Mouse (Mus musculus) liver, embryonic 14.5 days (tissue): ENCODE results near the gene Ankrd13d. TPM values are rescaled to one million over a fixed set of nuclear protein-coding genes. Genes with fewer than 3 reads are reported as not detected.

Source experiments
- ATAC-seq: fragments of 200-750 bp; cut with Nextera tagmentation; 2 replicates; pipeline ENCODE4 v1.8.0; 2017; ENCODE audit warnings: moderate number of reproducible peaks, mild to moderate bottlenecking, moderate library complexity; ENCODE audit not compliant: insufficient read depth
- DNase-seq, 3 experiments: peaks; one replicate each; pipeline ENCODE4 v3.0.0-alpha.2; 2012 to 2013; ENCODE audit warnings: low read depth in 3 of 3, low spot score in 3 of 3
- H3K27ac ChIP-seq: fragments of 300-500 bp; sonication (generic); 2 replicates; pipeline ENCODE4 v1.5.1; 2014; ENCODE audit warnings: moderate library complexity, mild to moderate bottlenecking, control low read depth, inconsistent platforms
- H3K27me3 ChIP-seq: fragments of 300-500 bp; sonication (generic); 2 replicates; pipeline ENCODE4 v1.6.1; 2014; ENCODE audit warnings: mild to moderate bottlenecking, low read length, moderate library complexity; ENCODE audit not compliant: control insufficient read depth, insufficient read depth
- H3K36me3 ChIP-seq: fragments of 300-500 bp; sonication (generic); replicated peaks from 2 replicates; pipeline ENCODE4 v1.6.1; 2014; ENCODE audit warnings: low read depth; ENCODE audit not compliant: control insufficient read depth, insufficient read depth
- H3K4me1 ChIP-seq, 2 experiments: fragments of 200-500 bp in 1 of 2; fragments of 300-500 bp in 1 of 2; sonication (generic) in 1 of 2; replicated peaks; 2 replicates each; pipeline ENCODE4 v1.6.1; 2012 to 2014; ENCODE audit warnings: antibody characterized with exemption in 1 of 2, inconsistent platforms in 1 of 2, low read length in 1 of 2; ENCODE audit not compliant: control insufficient read depth in 2 of 2, insufficient read depth in 2 of 2
- H3K4me2 ChIP-seq: fragments of 300-500 bp; sonication (generic); 2 replicates; pipeline ENCODE4 v1.6.1; 2014; ENCODE audit warnings: low read depth, mild to moderate bottlenecking, control low read depth, moderate library complexity
- H3K4me3 ChIP-seq, 2 experiments: fragments of 200-500 bp in 1 of 2; fragments of 300-500 bp in 1 of 2; sonication (generic) in 1 of 2; 2 replicates each; pipeline ENCODE4 v1.5.1; 2012 to 2014; ENCODE audit warnings: low read depth in 2 of 2, low read length in 2 of 2, mild to moderate bottlenecking in 2 of 2, control low read depth in 1 of 2, inconsistent platforms in 1 of 2, moderate library complexity in 1 of 2; ENCODE audit not compliant: insufficient read depth in 1 of 2
- H3K9ac ChIP-seq: fragments of 300-500 bp; sonication (generic); replicated peaks from 2 replicates; pipeline ENCODE4 v1.6.1; 2014; ENCODE audit warnings: mild to moderate bottlenecking, control low read depth, moderate library complexity
- H3K9me3 ChIP-seq: fragments of 300-500 bp; sonication (generic); 2 replicates; pipeline ENCODE4 v1.6.1; 2016; ENCODE audit warnings: low read length, mixed read lengths; ENCODE audit not compliant: control insufficient read depth
- CTCF ChIP-seq: IDR thresholded peaks from 2 replicates; pipeline ENCODE4 v1.5.1; 2016; ENCODE audit warnings: antibody characterized with exemption, low read depth, control low read depth
- EP300 ChIP-seq: IDR thresholded peaks from 2 replicates; pipeline ENCODE4 v1.6.1; 2016; ENCODE audit warnings: antibody characterized with exemption, low read depth
- WGBS: fragments of 180-500 bp; shearing (Covaris S2); extraction: QIAGEN DNeasy Blood & Tissue Kit; methylation state at CpG from one replicate; pipeline ENCODE4 v1.1.7; 2014; ENCODE audit not compliant: insufficient replicate concordance; 5-methylcytosine and 5-hydroxymethylcytosine counted together
- polyA plus RNA-seq, 2 experiments: library from polyadenylated mRNA; depleted of rRNA in 1 of 2; stranded (reverse) in 1 of 2; unstranded in 1 of 2; fragments of >200 nt; fragmentation: Nextera tagmentation in 1 of 2; extraction: Ambion mirVana in 1 of 2; gene quantifications; 2 replicates each; pipeline versions ENCODE4 v1.2.1 to v1.2.3; 2012 to 2014

The Ankrd13d gene
- polyA plus RNA-seq, 2 experiments, result 0.66 to 1.3 TPM

- Histone ChIP-seq H3K4me3 (peak overlapping the region; percentile 68 to 95), H3K4me2 (peak overlapping the region; percentile 82), H3K4me1 (peaks cover 5 to 13% of the 10 kb centered on the region in 2 experiments; a peak in 3 of 4 replicates), H3K9me3 (no peaks in the 10 kb centered on the region), H3K36me3 (no peaks in the 10 kb centered on the region), H3K27me3 (no peaks in the 10 kb centered on the region; the same call in 1 of the 2 replicates), H3K9ac (peak overlapping the region; percentile 63), H3K27ac (peak overlapping the region; percentile 72)
- 10% methylated on average over 2 of the region's 2 CpGs for WGBS
- no peak for TF ChIP-seq CTCF
- TF ChIP-seq EP300, result no peak
- peak in 1 of 3 experiments; percentile 17 for DNase-seq
- ATAC-seq, result no peak
Measured at GRCm38 (mm10) chr19:4232186-4232572, 50.8 kb downstream of the Ankrd13d start.

GRCm38 (mm10) chr19:4231253-4232185 lies 51.4 kb downstream of the Ankrd13d start, which contains the start of gene Pold4:
Gene Pold4, plus strand, starts transcription at chr19:4231899.
- Histone ChIP-seq H3K4me2 (peak within 1 kb of the TSS; percentile 82), H3K9ac (peak within 1 kb of the TSS; percentile 63), H3K27me3 (peaks cover 2% of the 10 kb centered on the region; the same call in 1 of the 2 replicates), H3K4me1 (peaks cover 5 to 13% of the 10 kb centered on the region in 2 experiments; a peak in 3 of 4 replicates), H3K36me3 (no peaks in the 10 kb centered on the region), H3K9me3 (no peaks in the 10 kb centered on the region), H3K4me3 (peak within 1 kb of the TSS; percentile 68 to 95), H3K27ac (peak within 1 kb of the TSS; percentile 72)
- peak; percentile 86 for ATAC-seq
- 12% methylated on average over 26 of the region's 26 CpGs for WGBS
- TF ChIP-seq CTCF (no peak), EP300 (no peak)
- peak; percentile 81 to 85 (median 84) for DNase-seq

- Histone ChIP-seq H3K9me3 (no peaks in the 10 kb centered on the region), H3K4me2 (no peak overlapping the region), H3K27me3 (peaks cover 2% of the 10 kb centered on the region; the same call in 1 of the 2 replicates), H3K9ac (no peak overlapping the region), H3K4me3 (no peak overlapping the region), H3K27ac (no peak overlapping the region), H3K4me1 (peaks cover 5 to 13% of the 10 kb centered on the region in 2 experiments; a peak in 3 of 4 replicates), H3K36me3 (no peaks in the 10 kb centered on the region)
- ATAC-seq, result no peak
- DNase-seq, result no peak
- WGBS, result 63% methylated on average over 8 of the region's 8 CpGs
- TF ChIP-seq CTCF, result no peak
- no peak for TF ChIP-seq EP300
Measured at GRCm38 (mm10) chr19:4230415-4230814, 52.5 kb downstream of the Ankrd13d start.

GRCm38 (mm10) chr19:4229451-4230076 lies 53.4 kb downstream of the Ankrd13d start:
- H3K4me1 ChIP-seq, result peaks cover 5 to 13% of the 10 kb centered on the region in 2 experiments; a peak in 3 of 4 replicates
- H3K27ac ChIP-seq, result no peak overlapping the region
- H3K9ac ChIP-seq, result no peak overlapping the region
- TF ChIP-seq EP300, result no peak
- no peak for TF ChIP-seq CTCF
- H3K9me3 ChIP-seq, result no peaks in the 10 kb centered on the region
- peaks cover 2% of the 10 kb centered on the region; the same call in 1 of the 2 replicates for H3K27me3 ChIP-seq
- ATAC-seq, result no peak
- DNase-seq, result no peak
- H3K36me3 ChIP-seq, result no peaks in the 10 kb centered on the region
- H3K4me3 ChIP-seq, result no peak overlapping the region
- WGBS, result 53% methylated on average over 6 of the region's 9 CpGs
- no peak overlapping the region for H3K4me2 ChIP-seq
